Mouse (Mus musculus) liver, postnatal 0 days (tissue): ENCODE data around the gene Cyp46a1. TPM values are rescaled to one million over a fixed set of nuclear protein-coding genes. Genes with fewer than 3 reads are reported as not detected.

ENCODE experiments used
- ATAC-seq: fragments of 200-750 bp; cut with Nextera tagmentation; 2 replicates; pipeline ENCODE4 v1.8.0; 2017; ENCODE audit warnings: mild to moderate bottlenecking, moderate library complexity
- DNase-seq: peaks from one replicate; pipeline ENCODE4 v3.0.0-alpha.2; 2016
- H3K27ac ChIP-seq: fragments of 300-500 bp; sonication (generic); 2 replicates; pipeline ENCODE4 v1.5.1; 2014; ENCODE audit warnings: antibody characterized with exemption, moderate library complexity, mild to moderate bottlenecking, low read depth
- H3K27me3 ChIP-seq: fragments of 300-500 bp; sonication (generic); 2 replicates; pipeline ENCODE4 v1.6.1; 2014; ENCODE audit warnings: low read length, control low read depth, mixed read lengths; ENCODE audit not compliant: insufficient read depth
- H3K36me3 ChIP-seq: fragments of 300-500 bp; sonication (generic); replicated peaks from 2 replicates; pipeline ENCODE4 v1.6.1; 2014; ENCODE audit warnings: mild to moderate bottlenecking, control low read depth, low read length, moderate library complexity, mixed read lengths; ENCODE audit not compliant: insufficient read depth
- H3K4me1 ChIP-seq: fragments of 300-500 bp; sonication (generic); 2 replicates; pipeline ENCODE4 v1.6.1; 2014; ENCODE audit warnings: antibody characterized with exemption, mild to moderate bottlenecking, control low read depth; ENCODE audit not compliant: insufficient read depth
- H3K4me2 ChIP-seq: fragments of 300-500 bp; sonication (generic); 2 replicates; pipeline ENCODE4 v1.6.1; 2014; ENCODE audit warnings: low read depth, mild to moderate bottlenecking, low read length, moderate library complexity, mixed read lengths
- H3K4me3 ChIP-seq: fragments of 300-500 bp; sonication (generic); 2 replicates; pipeline ENCODE4 v1.5.1; 2014; ENCODE audit warnings: low read depth, low read length
- H3K9ac ChIP-seq: fragments of 300-500 bp; sonication (generic); replicated peaks from 2 replicates; pipeline ENCODE4 v1.6.1; 2014; ENCODE audit warnings: mild to moderate bottlenecking, moderate library complexity
- H3K9me3 ChIP-seq: fragments of 300-500 bp; sonication (generic); 2 replicates; pipeline ENCODE4 v1.6.1; 2016; ENCODE audit warnings: mild to moderate bottlenecking, control low read depth, low read length, mixed read lengths
- CTCF ChIP-seq: sonication (generic); IDR thresholded peaks from 2 replicates; pipeline ENCODE4 v1.5.1; 2016; ENCODE audit warnings: antibody characterized with exemption, low read depth
- EP300 ChIP-seq: IDR thresholded peaks from 2 replicates; pipeline ENCODE4 v1.6.1; 2016; ENCODE audit warnings: antibody characterized with exemption, low read depth, mild to moderate bottlenecking
- WGBS: fragments of 180-500 bp; shearing (Covaris S2); extraction: QIAGEN DNeasy Blood & Tissue Kit; methylation state at CpG from one replicate; pipeline ENCODE4 v1.1.7; 2014; ENCODE audit not compliant: insufficient replicate concordance; 5-methylcytosine and 5-hydroxymethylcytosine counted together
- polyA plus RNA-seq: library from polyadenylated mRNA; unstranded; fragments of >200 nt; fragmentation: Nextera tagmentation; extraction: Ambion mirVana; gene quantifications from 2 replicates; pipeline ENCODE4 v1.2.1, GENCODE M21; 2015

Gene Cyp46a1
- polyA plus RNA-seq, 1 experiment from 2014 or later, result 0.23 TPM

- H3K27me3 ChIP-seq, result peaks cover 45% of the 10 kb centered on the region
Measured at GRCm38 (mm10) chr12:108326401-108326800, 7.8 kb upstream of the Cyp46a1 start.

GRCm38 (mm10) chr12:108327889-108328491 lies 6.2 kb upstream of the Cyp46a1 start:
- Histone ChIP-seq H3K9ac (no peak overlapping the region), H3K27me3 (peaks cover 45% of the 10 kb centered on the region), H3K4me1 (peaks cover 3% of the 10 kb centered on the region; the same call in 1 of the 2 replicates), H3K9me3 (no peaks in the 10 kb centered on the region), H3K36me3 (no peaks in the 10 kb centered on the region), H3K4me3 (no peak overlapping the region), H3K4me2 (peak overlapping the region; percentile 35; the same call in 1 of the 2 replicates), H3K27ac (no peak overlapping the region)
- no peak for ATAC-seq
- WGBS, result 1% methylated on average over 48 of the region's 66 CpGs
- peak; percentile 19 for DNase-seq
- no peak for TF ChIP-seq EP300
- no peak for TF ChIP-seq CTCF

More at GRCm38 (mm10) chr12:108326401-108326800, 7.8 kb upstream of the Cyp46a1 start:
- no peak for ATAC-seq
- H3K9ac ChIP-seq, result no peak overlapping the region
- H3K27ac ChIP-seq, result no peak overlapping the region
- H3K4me1 ChIP-seq, result 0 out of 2 replicates have a peak, but pooled peaks cover 3% of the 10 kb centered on the region
- H3K4me2 ChIP-seq, result no peak overlapping the region
- DNase-seq, result no peak
- H3K36me3 ChIP-seq, result no peaks in the 10 kb centered on the region
- no peak overlapping the region for H3K4me3 ChIP-seq
- WGBS, result 43% methylated on average over 5 of the region's 5 CpGs
- no peak for TF ChIP-seq CTCF
- TF ChIP-seq EP300, result no peak
- no peaks in the 10 kb centered on the region for H3K9me3 ChIP-seq

GRCm38 (mm10) chr12:108333056-108333455 lies 1.1 kb upstream of the Cyp46a1 start:
- Histone ChIP-seq H3K9me3 (no peaks in the 10 kb centered on the region), H3K36me3 (no peaks in the 10 kb centered on the region), H3K27ac (no peak overlapping the region), H3K4me3 (peak overlapping the region; percentile 19), H3K27me3 (peaks cover 44% of the 10 kb centered on the region), H3K4me2 (peak overlapping the region; percentile 85), H3K4me1 (peaks cover 14% of the 10 kb centered on the region), H3K9ac (peak overlapping the region; percentile 22)
- DNase-seq, result peak; percentile 84
- WGBS, result 3% methylated on average over 16 of the region's 16 CpGs
- TF ChIP-seq EP300 (no peak), CTCF (peak; percentile 94)
- ATAC-seq, result peak; percentile 49

GRCm38 (mm10) chr12:108333481-108333882 lies 699 bp upstream of the Cyp46a1 start:
- peak overlapping the region; percentile 19 for H3K4me3 ChIP-seq
- DNase-seq (no peak), ATAC-seq (peak; percentile 44)
- H3K9me3 ChIP-seq, result no peaks in the 10 kb centered on the region
- H3K27ac ChIP-seq, result no peak overlapping the region
- peaks cover 14% of the 10 kb centered on the region for H3K4me1 ChIP-seq
- under 1% methylated on average over 22 of the region's 22 CpGs for WGBS
- no peaks in the 10 kb centered on the region for H3K36me3 ChIP-seq
- peak overlapping the region; percentile 85 for H3K4me2 ChIP-seq
- TF ChIP-seq EP300, result no peak
- TF ChIP-seq CTCF, result no peak
- peaks cover 43% of the 10 kb centered on the region for H3K27me3 ChIP-seq
- peak overlapping the region; percentile 22; the same call in 1 of the 2 replicates for H3K9ac ChIP-seq

- DNase-seq (no peak), ATAC-seq (no peak)
- WGBS, result 3% methylated on average over 31 of the region's 32 CpGs
- H3K9ac ChIP-seq, result no peak overlapping the region
- no peaks in the 10 kb centered on the region for H3K36me3 ChIP-seq
- peaks cover 14% of the 10 kb centered on the region for H3K4me1 ChIP-seq
- no peak for TF ChIP-seq CTCF
- TF ChIP-seq EP300, result no peak
- no peak overlapping the region for H3K27ac ChIP-seq
- H3K4me2 ChIP-seq, result peak overlapping the region; percentile 85
- H3K27me3 ChIP-seq, result peaks cover 37% of the 10 kb centered on the region
- peak overlapping the region; percentile 49 for H3K4me3 ChIP-seq
- H3K9me3 ChIP-seq, result no peaks in the 10 kb centered on the region
Measured at GRCm38 (mm10) chr12:108334529-108334928, 348 bp downstream of the Cyp46a1 start.

- H3K4me2 ChIP-seq, result no peak overlapping the region
Measured at GRCm38 (mm10) chr12:108338572-108339190, 4.5 kb downstream of the Cyp46a1 start.

More at GRCm38 (mm10) chr12:108338572-108339190, 4.5 kb downstream of the Cyp46a1 start:
- Histone ChIP-seq H3K36me3 (no peaks in the 10 kb centered on the region), H3K4me3 (no peak overlapping the region), H3K9me3 (no peaks in the 10 kb centered on the region), H3K27ac (no peak overlapping the region), H3K27me3 (peaks cover 28% of the 10 kb centered on the region), H3K9ac (no peak overlapping the region), H3K4me1 (peaks cover 7% of the 10 kb centered on the region)
- no peak for TF ChIP-seq EP300
- peak; percentile 77 for TF ChIP-seq CTCF
- ATAC-seq (no peak), DNase-seq (peak; percentile 63)
- WGBS, result 21% methylated on average over 14 of the region's 14 CpGs
